Mouse (Mus musculus) neural tube, embryonic 10.5 days (tissue): Measurements from ENCODE around the gene Sectm1b.
"Not testable (repeated sequence)": the region's sequence is repeated elsewhere in the genome, so short reads cannot be mapped to it uniquely, and the experiment has no call there.

Experiments
- DNase-seq: peaks from one replicate; pipeline ENCODE4 v3.0.0-alpha.2; 2017; ENCODE audit warnings: low spot score; ENCODE audit errors: extremely low spot score

The Sectm1b gene

DNA sequence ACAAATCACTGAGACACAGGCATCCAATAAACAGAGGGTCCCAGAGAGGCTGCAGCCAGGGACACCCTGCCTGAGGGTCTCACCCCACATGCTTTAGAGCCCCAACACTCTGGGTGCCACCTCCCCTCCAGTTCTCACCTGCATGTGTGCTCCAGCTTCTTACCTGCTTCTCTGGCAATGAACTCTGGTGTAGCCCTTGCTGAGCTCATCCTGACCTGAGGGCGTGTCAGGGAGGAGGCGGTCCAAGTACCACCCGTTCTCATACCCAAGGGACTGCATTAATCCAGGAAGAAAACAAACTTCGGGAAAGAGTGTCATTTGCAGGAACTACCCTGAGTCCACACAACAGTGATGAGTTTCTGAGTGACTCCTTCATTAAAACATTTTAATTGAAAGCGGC lies at the start of gene Sectm1b:
Sectm1b (minus strand) TSS at position 191 of the 400 bp plus-strand sequence.
- DNase-seq = no peak

- DNase-seq = no peak
Measured at GRCm38 (mm10) chr11:121112091-121112775, 48.9 kb upstream of the Sectm1b start.

DNA sequence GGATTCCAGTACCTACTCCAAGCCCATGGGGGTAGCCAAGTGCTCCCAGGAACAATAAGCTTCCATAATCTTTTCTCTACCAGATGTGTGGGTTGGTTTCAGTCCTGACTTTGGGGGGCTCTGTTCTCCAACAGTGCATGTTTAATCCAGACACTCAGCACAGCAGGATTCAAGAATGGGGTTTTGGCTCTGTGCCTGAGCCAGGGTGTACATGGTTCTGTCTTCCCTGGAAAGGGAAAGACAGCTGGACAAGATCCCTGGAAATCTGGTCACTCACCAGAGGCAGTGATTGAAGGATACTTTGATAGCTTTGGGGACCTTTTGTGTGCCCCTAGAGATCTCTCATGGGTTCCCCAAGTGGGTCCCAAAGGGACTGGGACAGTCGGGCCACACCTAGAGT lies 48.2 kb upstream of the Sectm1b start:
- DNase-seq = no peak

DNA sequence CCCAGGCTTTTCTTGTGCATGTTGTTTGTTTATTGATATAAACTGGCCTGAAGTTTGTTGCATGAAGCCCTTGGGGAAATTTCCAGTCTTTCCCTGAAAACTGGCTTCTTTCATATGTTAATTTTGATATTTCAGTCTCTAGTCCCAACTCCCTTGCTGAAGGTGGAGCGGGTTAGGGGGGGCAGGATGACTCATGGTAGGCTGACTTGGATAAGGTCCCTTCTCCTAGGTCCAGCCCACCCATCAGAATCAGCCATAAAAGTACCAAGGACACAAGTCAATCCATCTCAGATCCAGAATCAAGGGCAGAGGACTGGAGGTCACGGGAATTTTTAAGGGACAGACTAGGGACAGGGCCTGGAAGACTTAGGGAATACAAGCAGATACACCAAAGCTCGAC lies 47.7 kb upstream of the Sectm1b start:
- no peak for DNase-seq

- no peak for DNase-seq
Measured at GRCm38 (mm10) chr11:121109986-121110385, 46.6 kb upstream of the Sectm1b start.

DNA sequence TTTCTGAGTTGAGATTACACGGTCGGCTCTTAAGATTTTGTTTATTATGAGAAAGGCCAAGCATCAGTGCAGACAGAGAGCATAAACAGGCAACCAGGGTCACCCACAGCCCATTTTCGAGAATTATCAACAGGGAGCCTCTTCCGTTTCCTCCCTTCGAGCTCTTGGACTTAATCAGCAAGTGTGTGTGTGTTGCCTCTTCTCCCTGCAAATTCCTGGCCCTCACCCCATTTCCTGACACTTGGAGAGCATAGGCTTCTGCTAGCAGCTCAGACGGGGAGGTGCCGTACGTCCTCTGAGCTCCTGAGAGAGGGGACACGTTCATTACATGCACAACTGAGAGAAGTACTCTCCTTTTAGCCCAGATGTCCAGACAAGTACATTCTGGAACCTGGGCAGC lies 44.7 kb upstream of the Sectm1b start:
- no peak for DNase-seq

DNA sequence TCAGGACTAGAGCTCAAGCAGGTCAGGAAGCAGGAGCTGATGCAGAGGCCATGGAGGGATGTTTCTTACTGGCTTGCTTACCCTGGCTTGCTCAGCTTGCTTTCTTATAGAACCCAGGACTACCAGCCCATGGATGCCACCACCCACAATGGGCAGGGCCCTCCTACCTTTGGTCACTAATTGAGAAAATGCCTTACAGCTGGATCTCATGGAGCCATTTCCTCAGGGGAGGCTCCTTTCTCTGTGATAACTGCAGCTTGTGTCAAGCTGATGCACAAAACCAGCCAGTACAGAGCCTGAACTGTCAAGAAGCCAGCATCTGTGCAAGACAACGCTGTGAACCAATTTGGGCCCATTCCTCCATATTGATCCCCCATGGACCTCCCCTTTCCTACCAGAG lies 43.9 kb upstream of the Sectm1b start:
- not testable (repeated sequence) for DNase-seq

GRCm38 (mm10) chr11:121101124-121101805 lies 37.9 kb upstream of the Sectm1b start:
- DNase-seq = no peak

GRCm38 (mm10) chr11:121100692-121101091 lies 37.3 kb upstream of the Sectm1b start:
- no peak for DNase-seq

GRCm38 (mm10) chr11:121099762-121100161 lies 36.4 kb upstream of the Sectm1b start:
- DNase-seq = no peak

GRCm38 (mm10) chr11:121092606-121093585 lies 29.5 kb upstream of the Sectm1b start:
- DNase-seq = no peak

DNA sequence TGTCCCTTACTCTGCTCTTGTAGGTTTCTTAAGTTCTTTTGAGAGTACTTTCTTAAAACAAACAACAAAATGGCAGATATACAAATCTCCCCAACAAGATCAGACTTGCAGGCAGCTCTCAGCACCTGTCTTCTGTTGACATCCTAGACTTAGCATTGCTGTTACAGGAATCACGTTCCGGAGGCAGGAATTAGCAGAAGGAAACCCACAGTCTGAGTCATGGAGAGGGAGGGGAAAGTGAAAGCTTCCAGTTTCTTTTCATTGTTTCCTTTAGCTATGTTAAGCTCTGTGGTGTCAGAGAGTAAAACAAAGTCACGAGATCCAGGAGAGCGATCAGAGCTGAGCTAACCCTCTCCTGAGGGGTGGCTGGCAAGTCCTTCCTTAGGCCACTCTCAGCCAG lies 27.6 kb upstream of the Sectm1b start:
- DNase-seq = no peak

DNA sequence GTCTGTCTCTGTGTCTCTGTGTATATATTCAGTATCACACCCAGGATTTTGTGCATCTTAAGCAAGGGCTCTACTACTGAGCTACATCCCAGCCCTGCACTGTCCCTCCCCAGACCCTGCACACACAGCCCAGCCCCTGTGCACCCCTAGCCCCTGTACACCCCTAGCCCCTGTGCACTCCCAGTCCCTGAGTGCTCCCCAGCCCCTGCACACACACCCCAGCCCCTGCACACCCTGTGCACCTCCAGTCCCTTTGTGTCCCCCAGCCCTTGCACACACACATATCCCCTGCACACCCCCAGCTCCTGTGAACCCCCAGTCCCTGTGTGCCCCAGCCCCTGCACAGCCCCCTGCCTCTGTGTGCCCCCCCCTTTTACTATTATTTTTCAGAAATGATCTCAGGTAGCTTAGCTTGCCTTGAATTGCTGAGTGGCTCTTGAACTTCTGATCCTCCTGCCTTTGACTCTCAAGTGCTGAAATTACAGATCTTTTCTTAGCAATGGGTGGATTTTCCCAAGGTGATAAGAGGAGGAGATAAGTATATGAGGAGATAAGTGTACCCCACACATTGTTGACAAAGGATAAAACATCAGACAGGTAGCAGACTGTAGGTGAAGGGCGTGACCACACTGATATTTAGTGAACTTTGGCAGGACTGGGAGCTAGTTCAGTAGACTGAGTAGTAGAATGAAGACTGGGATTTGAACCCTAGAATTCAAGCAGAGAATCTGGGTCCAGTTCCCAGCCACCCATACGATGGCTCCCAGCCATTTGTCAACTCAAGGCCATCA lies 26.6 kb upstream of the Sectm1b start:
- DNase-seq = no peak

DNA sequence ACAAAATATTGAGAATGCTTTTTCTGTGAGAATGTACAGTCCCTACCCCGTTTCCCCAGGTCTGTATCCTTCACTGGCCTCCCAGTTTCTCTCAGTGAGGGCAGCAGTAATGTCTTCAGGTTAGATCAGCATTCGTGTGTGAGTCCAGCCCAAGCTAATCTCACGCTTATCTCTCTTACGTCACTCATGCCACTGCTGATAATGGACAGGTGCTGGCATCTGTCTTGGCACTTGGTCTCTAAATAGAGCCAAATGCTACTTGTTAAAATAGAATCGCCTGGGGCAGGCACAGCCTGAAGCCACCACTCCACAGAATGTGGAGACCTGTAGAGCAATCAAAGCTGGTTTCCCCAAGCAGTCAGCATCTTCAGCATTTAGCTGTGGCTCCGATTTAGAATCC lies 25.6 kb upstream of the Sectm1b start:
- DNase-seq = no peak

GRCm38 (mm10) chr11:121086296-121086695 lies 22.9 kb upstream of the Sectm1b start:
- no peak for DNase-seq

DNA sequence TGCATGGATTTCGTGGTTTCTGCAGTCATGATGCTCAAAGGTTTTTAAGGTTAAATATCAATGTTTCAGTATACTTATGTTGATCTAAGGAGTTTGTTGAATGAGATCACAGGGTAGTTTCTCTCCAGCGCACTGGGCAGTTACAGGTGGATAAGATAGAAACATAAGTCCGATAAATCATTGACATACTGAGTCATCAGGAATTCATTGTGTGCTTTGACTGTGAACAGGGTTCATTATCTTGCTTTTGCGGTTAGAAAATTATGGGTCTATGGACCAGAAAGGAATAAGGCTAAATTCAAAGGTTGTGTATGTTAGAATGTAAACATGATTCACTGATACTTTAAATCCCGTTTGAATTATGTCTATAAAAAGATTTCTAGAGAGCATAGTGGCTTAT lies 21.8 kb upstream of the Sectm1b start:
- DNase-seq = no peak

DNA sequence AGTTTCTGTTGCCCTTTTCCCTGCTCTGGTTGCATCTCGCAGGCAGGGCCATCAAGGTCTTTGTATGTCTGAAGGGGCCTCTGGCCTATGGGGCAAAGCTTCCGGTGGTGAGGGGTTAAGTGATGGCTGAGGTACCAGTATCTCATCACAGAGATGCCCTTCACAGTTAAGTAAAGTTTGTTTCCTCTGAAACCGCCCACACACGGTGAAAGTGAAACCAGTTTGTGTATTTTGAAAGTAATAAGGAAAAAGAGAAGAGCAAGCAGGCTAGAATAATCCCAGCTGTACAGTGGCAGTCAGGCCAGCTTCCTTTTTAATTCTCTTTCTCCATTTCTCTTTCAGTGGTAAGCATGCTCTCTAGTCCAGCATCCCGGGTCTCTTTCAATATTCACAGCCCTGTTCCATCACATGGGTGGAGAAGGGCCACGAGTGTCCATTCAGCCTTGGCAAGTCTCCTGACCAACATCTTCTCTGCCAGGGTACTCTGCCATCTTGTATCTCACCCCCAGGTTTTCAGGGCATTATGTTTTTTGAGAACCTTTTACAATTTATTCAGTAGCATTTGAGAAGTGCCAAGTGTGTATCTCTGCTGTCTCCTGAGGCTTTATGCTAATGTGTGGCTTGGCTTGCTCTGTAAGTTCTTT lies 19.6 kb upstream of the Sectm1b start:
- DNase-seq = no peak

GRCm38 (mm10) chr11:121082250-121082649 lies 18.9 kb upstream of the Sectm1b start:
- DNase-seq = no peak

GRCm38 (mm10) chr11:121081120-121081519 lies 17.8 kb upstream of the Sectm1b start, which contains the start of gene Sectm1a:
Sectm1a (minus strand) TSS chr11:121081220.
- no peak for DNase-seq

GRCm38 (mm10) chr11:121080330-121080729 lies 17.0 kb upstream of the Sectm1b start:
- no peak for DNase-seq

GRCm38 (mm10) chr11:121075655-121076054 lies 12.3 kb upstream of the Sectm1b start:
- no peak for DNase-seq
